Mouse (Mus musculus): ENCODE measurements around the gene Nxph3.

GRCm38 (mm10) chr11:95493010-95493409, 21.4 kb downstream of the Nxph3 start:
- TF ChIP-seq GATA1 (IDR thresholded peaks at IDR 0.05; ENCODE audit: borderline replicate concordance, low read length), result no peak
- TF ChIP-seq FLI1 (IDR thresholded peaks at IDR 0.05; ENCODE audit: low read length), result no peak

Data from megakaryocyte, embryonic 14.5 days (primary cell).